Mouse (Mus musculus) heart, embryonic 12.5 days (tissue): Measurements from ENCODE around the gene Snd1. TPM values are rescaled to one million over a fixed set of nuclear protein-coding genes. Genes with fewer than 3 reads are reported as not detected.
"Not testable (repeated sequence)": the region's sequence is repeated elsewhere in the genome, so short reads cannot be mapped to it uniquely, and the experiment has no call there.

Source experiments
- ATAC-seq: fragments of 200-750 bp; cut with Nextera tagmentation; 2 replicates; pipeline ENCODE4 v1.8.0; 2017; ENCODE audit warnings: moderate TSS enrichment, moderate library complexity; ENCODE audit not compliant: insufficient number of reproducible peaks, low FRiP score
- H3K27ac ChIP-seq: fragments of 300-500 bp; sonication (generic); 2 replicates; pipeline ENCODE4 v1.5.1; 2016; ENCODE audit warnings: mild to moderate bottlenecking, moderate library complexity; ENCODE audit not compliant: poor library complexity, severe bottlenecking
- H3K27me3 ChIP-seq: fragments of 300-500 bp; sonication (generic); replicated peaks from 2 replicates; pipeline ENCODE4 v1.6.1; 2016; ENCODE audit warnings: mild to moderate bottlenecking, moderate library complexity
- H3K36me3 ChIP-seq: fragments of 300-500 bp; sonication (generic); 2 replicates; pipeline ENCODE4 v1.6.1; 2016; ENCODE audit warnings: mild to moderate bottlenecking, moderate library complexity
- H3K4me1 ChIP-seq: fragments of 300-500 bp; sonication (generic); replicated peaks from 2 replicates; pipeline ENCODE4 v1.6.1; 2016; ENCODE audit warnings: mild to moderate bottlenecking
- H3K4me2 ChIP-seq: fragments of 300-500 bp; sonication (generic); 2 replicates; pipeline ENCODE4 v1.6.1; 2016; ENCODE audit warnings: mild to moderate bottlenecking, moderate library complexity
- H3K4me3 ChIP-seq: fragments of 300-500 bp; sonication (generic); 2 replicates; pipeline ENCODE4 v1.5.1; 2016; ENCODE audit warnings: mild to moderate bottlenecking
- H3K9ac ChIP-seq: fragments of 300-500 bp; sonication (generic); 2 replicates; pipeline ENCODE4 v1.6.1; 2016; ENCODE audit warnings: mild to moderate bottlenecking, moderate library complexity
- H3K9me3 ChIP-seq: fragments of 300-500 bp; sonication (generic); replicated peaks from 2 replicates; pipeline ENCODE4 v1.6.1; 2016; ENCODE audit warnings: mild to moderate bottlenecking, moderate library complexity
- WGBS: fragments of 180-500 bp; shearing (Covaris S2); methylation state at CpG from one replicate; pipeline ENCODE4 v1.1.7; 2016; 5-methylcytosine and 5-hydroxymethylcytosine counted together
- polyA plus RNA-seq: library from polyadenylated mRNA; unstranded; fragments of >200 nt; fragmentation: Nextera tagmentation; extraction: Ambion mirVana; gene quantifications from 2 replicates; pipeline ENCODE4 v1.2.1, GENCODE M21; 2016

The Snd1 gene
- polyA plus RNA-seq, 1 experiment from 2014 or later: 95.2 TPM

GRCm38 (mm10) chr6:28516618-28517017 lies 41.7 kb downstream of the Snd1 start:
- 81% methylated on average over 2 of the region's 2 CpGs for whole genome bisulfite sequencing
- no peak overlapping the region for H3K4me3 ChIP-seq
- no peak overlapping the region for H3K9ac ChIP-seq
- H3K27ac ChIP-seq: no peak overlapping the region
- H3K9me3 ChIP-seq: no peaks in the 10 kb centered on the region
- 0 out of 2 replicates have a peak, but pooled peaks cover 3% of the 10 kb centered on the region for H3K4me1 ChIP-seq
- H3K36me3 ChIP-seq: peaks cover 43% of the 10 kb centered on the region
- no peak for ATAC-seq
- no peak overlapping the region for H3K4me2 ChIP-seq
- H3K27me3 ChIP-seq: no peaks in the 10 kb centered on the region

- no peak for ATAC-seq
- Histone ChIP-seq H3K27me3 (no peaks in the 10 kb centered on the region), H3K27ac (no peak overlapping the region), H3K4me1 (0 out of 2 replicates have a peak, but pooled peaks cover 3% of the 10 kb centered on the region), H3K4me2 (no peak overlapping the region), H3K9me3 (no peaks in the 10 kb centered on the region), H3K9ac (no peak overlapping the region), H3K4me3 (no peak overlapping the region), H3K36me3 (peaks cover 46% of the 10 kb centered on the region)
- WGBS: 77% methylated on average over 1 of the region's 1 CpGs
Measured at GRCm38 (mm10) chr6:28517050-28517449, 42.1 kb downstream of the Snd1 start.

GRCm38 (mm10) chr6:28519426-28519825 lies 44.5 kb downstream of the Snd1 start:
- peaks cover 47% of the 10 kb centered on the region for H3K36me3 ChIP-seq
- H3K9ac ChIP-seq: no peak overlapping the region
- no peak overlapping the region for H3K27ac ChIP-seq
- 0 out of 2 replicates have a peak, but pooled peaks cover 3% of the 10 kb centered on the region for H3K4me1 ChIP-seq
- no peaks in the 10 kb centered on the region for H3K9me3 ChIP-seq
- ATAC-seq: no peak
- 93% methylated on average over 8 of the region's 8 CpGs for whole genome bisulfite sequencing
- H3K27me3 ChIP-seq: no peaks in the 10 kb centered on the region
- H3K4me3 ChIP-seq: no peak overlapping the region
- H3K4me2 ChIP-seq: no peak overlapping the region

GRCm38 (mm10) chr6:28520787-28521186 lies 45.8 kb downstream of the Snd1 start:
- ATAC-seq, H3K9me3 ChIP-seq, H3K27me3 ChIP-seq, H3K4me1 ChIP-seq, H3K4me3 ChIP-seq, H3K27ac ChIP-seq, H3K4me2 ChIP-seq, H3K9ac ChIP-seq: not testable (repeated sequence)
- 85% methylated on average over 5 of the region's 5 CpGs for WGBS
- peaks cover 51% of the 10 kb centered on the region for H3K36me3 ChIP-seq

GRCm38 (mm10) chr6:28521416-28521815 lies 46.5 kb downstream of the Snd1 start:
- H3K27me3 ChIP-seq: no peaks in the 10 kb centered on the region
- H3K9ac ChIP-seq: no peak overlapping the region
- no peak overlapping the region for H3K4me3 ChIP-seq
- H3K4me1 ChIP-seq: 0 out of 2 replicates have a peak, but pooled peaks cover 3% of the 10 kb centered on the region
- peaks cover 53% of the 10 kb centered on the region for H3K36me3 ChIP-seq
- 91% methylated on average over 1 of the region's 1 CpGs for WGBS
- ATAC-seq: no peak
- no peak overlapping the region for H3K27ac ChIP-seq
- no peaks in the 10 kb centered on the region for H3K9me3 ChIP-seq
- no peak overlapping the region for H3K4me2 ChIP-seq

GRCm38 (mm10) chr6:28525589-28525988 lies 50.6 kb downstream of the Snd1 start:
- WGBS: 65% methylated on average over 2 of the region's 2 CpGs
- no peaks in the 10 kb centered on the region for H3K9me3 ChIP-seq
- no peak overlapping the region for H3K4me2 ChIP-seq
- H3K36me3 ChIP-seq: peaks cover 73% of the 10 kb centered on the region
- H3K27ac ChIP-seq: no peak overlapping the region
- ATAC-seq: no peak
- no peak overlapping the region for H3K4me3 ChIP-seq
- no peaks in the 10 kb centered on the region for H3K4me1 ChIP-seq
- no peak overlapping the region for H3K9ac ChIP-seq
- H3K27me3 ChIP-seq: no peaks in the 10 kb centered on the region

GRCm38 (mm10) chr6:28527459-28527858 lies 52.5 kb downstream of the Snd1 start:
- no peak overlapping the region for H3K4me2 ChIP-seq
- no peaks in the 10 kb centered on the region for H3K9me3 ChIP-seq
- H3K4me3 ChIP-seq: no peak overlapping the region
- no peaks in the 10 kb centered on the region for H3K4me1 ChIP-seq
- no peaks in the 10 kb centered on the region for H3K27me3 ChIP-seq
- 89% methylated on average over 10 of the region's 10 CpGs for WGBS
- peaks cover 69% of the 10 kb centered on the region for H3K36me3 ChIP-seq
- no peak for ATAC-seq
- H3K27ac ChIP-seq: no peak overlapping the region
- H3K9ac ChIP-seq: no peak overlapping the region

- WGBS: 89% methylated on average over 6 of the region's 6 CpGs
- H3K36me3 ChIP-seq: peaks cover 68% of the 10 kb centered on the region
- ATAC-seq: no peak
- H3K4me3 ChIP-seq: no peak overlapping the region
- no peak overlapping the region for H3K27ac ChIP-seq
- H3K4me2 ChIP-seq: no peak overlapping the region
- H3K9me3 ChIP-seq: no peaks in the 10 kb centered on the region
- H3K4me1 ChIP-seq: no peaks in the 10 kb centered on the region
- no peak overlapping the region for H3K9ac ChIP-seq
- H3K27me3 ChIP-seq: no peaks in the 10 kb centered on the region
Measured at GRCm38 (mm10) chr6:28528208-28528607, 53.3 kb downstream of the Snd1 start.

- no peaks in the 10 kb centered on the region for H3K4me1 ChIP-seq
- H3K27me3 ChIP-seq: no peaks in the 10 kb centered on the region
- H3K4me3 ChIP-seq: no peak overlapping the region
- peaks cover 38% of the 10 kb centered on the region for H3K36me3 ChIP-seq
- WGBS: 90% methylated on average over 5 of the region's 5 CpGs
- no peaks in the 10 kb centered on the region for H3K9me3 ChIP-seq
- no peak overlapping the region for H3K4me2 ChIP-seq
- no peak overlapping the region for H3K27ac ChIP-seq
- no peak for ATAC-seq
- H3K9ac ChIP-seq: no peak overlapping the region
Measured at GRCm38 (mm10) chr6:28536464-28536863, 61.5 kb downstream of the Snd1 start.

GRCm38 (mm10) chr6:28537851-28538527 lies 63.0 kb downstream of the Snd1 start:
- Histone ChIP-seq H3K4me3 (no peak overlapping the region), H3K4me2 (no peak overlapping the region), H3K27ac (no peak overlapping the region), H3K9ac (no peak overlapping the region), H3K4me1 (no peaks in the 10 kb centered on the region), H3K36me3 (peaks cover 29% of the 10 kb centered on the region), H3K9me3 (no peaks in the 10 kb centered on the region), H3K27me3 (no peaks in the 10 kb centered on the region)
- WGBS: 75% methylated on average over 10 of the region's 10 CpGs
- ATAC-seq: no peak

GRCm38 (mm10) chr6:28542298-28542701 lies 67.4 kb downstream of the Snd1 start:
- peaks cover 29% of the 10 kb centered on the region for H3K36me3 ChIP-seq
- no peak overlapping the region for H3K27ac ChIP-seq
- no peaks in the 10 kb centered on the region for H3K4me1 ChIP-seq
- 75% methylated on average over 6 of the region's 6 CpGs for WGBS
- ATAC-seq: no peak
- no peak overlapping the region for H3K4me2 ChIP-seq
- H3K27me3 ChIP-seq: no peaks in the 10 kb centered on the region
- H3K9ac ChIP-seq: no peak overlapping the region
- H3K4me3 ChIP-seq: no peak overlapping the region
- H3K9me3 ChIP-seq: no peaks in the 10 kb centered on the region

GRCm38 (mm10) chr6:28546943-28547342 lies 72.0 kb downstream of the Snd1 start:
- no peak overlapping the region for H3K27ac ChIP-seq
- ATAC-seq: no peak
- H3K9me3 ChIP-seq: no peaks in the 10 kb centered on the region
- no peak overlapping the region for H3K4me3 ChIP-seq
- no peak overlapping the region for H3K9ac ChIP-seq
- H3K36me3 ChIP-seq: peaks cover 35% of the 10 kb centered on the region
- H3K4me2 ChIP-seq: no peak overlapping the region
- H3K27me3 ChIP-seq: no peaks in the 10 kb centered on the region
- H3K4me1 ChIP-seq: no peaks in the 10 kb centered on the region
- WGBS: 87% methylated on average over 2 of the region's 2 CpGs
